Mouse (Mus musculus) kidney, adult 10 weeks (tissue): ENCODE data around the gene Fdx1. TPM values are rescaled to one million over a fixed set of nuclear protein-coding genes. Genes with fewer than 3 reads are reported as not detected.

Experiments
- polyA plus RNA-seq: library from polyadenylated mRNA; stranded (reverse); fragments of 350-450 nt; fragmentation: Illumina TruSeq; extraction: RNeasy Lipid Tissue Mini Kit (QIAGEN cat#74804); gene quantifications from one replicate; pipeline ENCODE4 v1.2.3, GENCODE M21; 2014; ENCODE audit warnings: low read depth, low replicate concordance

Gene Fdx1
- polyA plus RNA-seq, result 74.2 TPM

DNA sequence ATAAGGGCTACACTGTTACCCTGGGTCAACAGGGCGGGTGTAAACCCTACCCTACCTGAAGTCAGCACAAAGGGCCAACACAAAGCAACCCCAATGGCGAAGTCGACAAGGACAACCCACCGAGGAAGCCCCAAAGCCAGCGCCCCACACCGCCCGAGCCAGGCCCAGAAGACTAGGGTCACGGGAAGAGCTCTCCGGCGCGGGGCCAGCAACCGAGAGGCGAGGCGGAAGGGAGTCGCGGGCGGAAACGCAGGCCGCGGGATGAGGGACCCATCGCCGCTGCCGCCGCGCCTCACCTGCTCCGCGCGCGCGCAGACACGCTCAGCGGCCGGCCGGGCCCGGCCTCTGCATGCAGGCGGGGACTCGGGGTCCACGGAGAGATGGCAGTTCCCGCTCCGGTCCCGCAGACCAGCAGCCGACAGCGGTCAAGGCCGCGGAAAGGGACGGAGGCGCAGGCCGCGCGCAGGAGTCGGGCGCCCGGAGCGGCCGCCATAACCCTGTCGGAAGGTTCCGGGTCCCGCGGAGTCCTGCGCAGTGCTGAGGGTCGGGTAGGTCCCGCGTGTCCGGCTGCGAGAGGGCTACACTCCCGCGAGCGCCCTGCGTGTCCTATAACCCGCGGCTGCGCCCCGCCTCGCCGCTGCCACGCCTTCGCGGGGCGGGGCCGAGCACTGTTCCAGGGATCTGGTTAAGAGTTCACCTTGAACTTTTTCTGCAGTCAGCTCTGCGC, at the start of gene Fdx1:
Gene Fdx1 (minus strand): TSS at position 582 of the 727 bp plus-strand sequence.

Other genes with a start within 250 kb of the Fdx1 start
- gene Arhgap20, start 198.2 kb downstream of the Fdx1 start, polyA plus RNA-seq, result 0.85 TPM
- 356 TPM for gene Rdx, start 83.6 kb upstream of the Fdx1 start, polyA plus RNA-seq
- 30.5 TPM for gene Zc3h12c, start 205.0 kb upstream of the Fdx1 start, polyA plus RNA-seq